Mouse (Mus musculus) heart, embryonic 11.5 days (tissue): ENCODE data around the gene Tcl1b3. TPM values are rescaled to one million over a fixed set of nuclear protein-coding genes. Genes with fewer than 3 reads are reported as not detected.
"Not testable (repeated sequence)": the region's sequence is repeated elsewhere in the genome, so short reads cannot be mapped to it uniquely, and the experiment has no call there.

Experiments
- ATAC-seq: fragments of 200-750 bp; cut with Nextera tagmentation; replicated peaks from 2 replicates; pipeline ENCODE4 v1.8.0; 2017; ENCODE audit warnings: moderate library complexity; ENCODE audit not compliant: insufficient number of reproducible peaks, low FRiP score, low TSS enrichment
- H3K27ac ChIP-seq: fragments of 300-500 bp; sonication (generic); 2 replicates; pipeline ENCODE4 v1.5.1; 2014; ENCODE audit warnings: mild to moderate bottlenecking, low read depth, low read length
- H3K27me3 ChIP-seq: fragments of 300-500 bp; sonication (generic); 2 replicates; pipeline ENCODE4 v1.6.1; 2014; ENCODE audit warnings: mild to moderate bottlenecking, low read length, mixed read lengths; ENCODE audit not compliant: control insufficient read depth, insufficient read depth
- H3K36me3 ChIP-seq: fragments of 300-500 bp; sonication (generic); 2 replicates; pipeline ENCODE4 v1.6.1; 2014; ENCODE audit warnings: mild to moderate bottlenecking, low read length, moderate library complexity, mixed read lengths; ENCODE audit not compliant: control insufficient read depth, insufficient read depth
- H3K4me1 ChIP-seq: fragments of 300-500 bp; sonication (generic); 2 replicates; pipeline ENCODE4 v1.6.1; 2014; ENCODE audit warnings: low read length; ENCODE audit not compliant: control insufficient read depth, insufficient read depth
- H3K4me2 ChIP-seq: fragments of 300-500 bp; sonication (generic); 2 replicates; pipeline ENCODE4 v1.6.1; 2014; ENCODE audit warnings: mild to moderate bottlenecking, moderate library complexity
- H3K4me3 ChIP-seq: fragments of 300-500 bp; sonication (generic); 2 replicates; pipeline ENCODE4 v1.5.1; 2014; ENCODE audit warnings: low read depth, low read length
- H3K9ac ChIP-seq: fragments of 300-500 bp; sonication (generic); 2 replicates; pipeline ENCODE4 v1.6.1; 2014; ENCODE audit warnings: mild to moderate bottlenecking, low read depth, low read length, moderate library complexity
- H3K9me3 ChIP-seq: fragments of 300-500 bp; sonication (generic); replicated peaks from 2 replicates; pipeline ENCODE4 v1.6.1; 2016; ENCODE audit warnings: low read length; ENCODE audit not compliant: control insufficient read depth
- WGBS: fragments of 180-500 bp; shearing (Covaris S2); extraction: QIAGEN DNeasy Blood & Tissue Kit; methylation state at CpG from one replicate; pipeline ENCODE4 v1.1.7; 2014; ENCODE audit not compliant: insufficient replicate concordance; 5-methylcytosine and 5-hydroxymethylcytosine counted together
- polyA plus RNA-seq: library from polyadenylated mRNA; unstranded; fragments of >200 nt; fragmentation: Nextera tagmentation; extraction: Ambion mirVana; gene quantifications from 2 replicates; pipeline ENCODE4 v1.2.1, GENCODE M21; 2014

The Tcl1b3 gene
- polyA plus RNA-seq, 1 experiment from 2014 or later, result not detected

DNA sequence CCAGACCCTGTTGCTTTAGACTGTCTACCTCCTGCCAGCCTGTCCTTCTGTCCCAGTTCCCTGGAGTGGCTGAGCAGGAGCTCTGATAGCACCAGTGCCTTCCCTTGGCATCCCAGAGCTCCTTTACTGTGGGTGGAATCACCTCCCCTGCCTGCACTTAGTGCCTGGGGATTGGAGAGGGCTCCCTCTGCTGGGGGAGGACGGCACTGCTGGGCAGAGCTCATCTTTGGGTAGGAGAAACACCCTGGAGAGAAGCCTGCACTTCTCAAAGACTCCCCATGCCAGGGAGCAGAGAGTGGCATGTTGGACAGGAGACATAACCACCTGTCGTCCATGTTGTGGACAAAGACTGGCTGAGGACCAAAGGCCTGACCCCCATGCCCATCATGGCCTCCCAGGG is 16.5 kb upstream of the Tcl1b3 start:
- not testable (repeated sequence) for ATAC-seq, H3K4me2 ChIP-seq, H3K9ac ChIP-seq, H3K9me3 ChIP-seq, H3K36me3 ChIP-seq, H3K27ac ChIP-seq, H3K4me3 ChIP-seq, H3K4me1 ChIP-seq, H3K27me3 ChIP-seq
- WGBS, result 20% methylated on average over 2 of the region's 2 CpGs

GRCm38 (mm10) chr12:105176044-105176443 is 14.8 kb upstream of the Tcl1b3 start, which contains the start of gene Tcl1b5:
Tcl1b5 (plus strand) TSS chr12:105176344.
- 55% methylated on average over 3 of the region's 3 CpGs for WGBS
- not testable (repeated sequence) for H3K4me2 ChIP-seq, H3K27me3 ChIP-seq, H3K36me3 ChIP-seq, H3K27ac ChIP-seq, H3K4me1 ChIP-seq, ATAC-seq, H3K4me3 ChIP-seq, H3K9me3 ChIP-seq, H3K9ac ChIP-seq

GRCm38 (mm10) chr12:105181040-105181644 is 9.7 kb upstream of the Tcl1b3 start:
- not testable (repeated sequence) for H3K36me3 ChIP-seq, H3K9me3 ChIP-seq, H3K9ac ChIP-seq, H3K4me3 ChIP-seq, ATAC-seq, H3K27me3 ChIP-seq, H3K4me1 ChIP-seq, H3K27ac ChIP-seq, H3K4me2 ChIP-seq
- 72% methylated on average over 4 of the region's 4 CpGs for WGBS

DNA sequence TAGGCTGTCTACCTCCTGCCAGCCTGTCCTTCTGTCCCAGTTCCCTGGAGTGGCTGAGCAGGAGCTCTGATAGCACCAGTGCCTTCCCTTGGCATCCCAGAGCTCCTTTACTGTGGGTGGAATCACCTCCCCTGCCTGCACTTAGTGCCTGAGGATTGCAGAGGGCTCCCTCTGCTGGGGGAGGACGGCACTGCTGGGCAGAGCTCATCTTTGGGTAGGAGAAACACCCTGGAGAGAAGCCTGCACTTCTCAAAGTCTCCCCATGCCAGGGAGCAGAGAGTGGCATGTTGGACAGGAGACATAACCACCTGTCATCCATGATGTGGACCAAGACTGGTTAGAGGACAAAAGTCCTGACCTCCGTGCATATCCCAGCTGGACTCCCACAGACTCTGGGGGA is 1.9 kb upstream of the Tcl1b3 start:
- H3K27ac ChIP-seq, H3K27me3 ChIP-seq, H3K4me3 ChIP-seq, H3K9ac ChIP-seq, H3K4me2 ChIP-seq, ATAC-seq, H3K4me1 ChIP-seq, H3K9me3 ChIP-seq, H3K36me3 ChIP-seq: not testable (repeated sequence)
- 34% methylated on average over 2 of the region's 2 CpGs for WGBS

- H3K4me2 ChIP-seq, H3K9ac ChIP-seq, H3K27ac ChIP-seq, H3K36me3 ChIP-seq, H3K9me3 ChIP-seq, ATAC-seq, H3K4me1 ChIP-seq, H3K27me3 ChIP-seq, H3K4me3 ChIP-seq: not testable (repeated sequence)
- 51% methylated on average over 7 of the region's 7 CpGs for WGBS
Measured at GRCm38 (mm10) chr12:105199684-105200497, 9.0 kb downstream of the Tcl1b3 start.

GRCm38 (mm10) chr12:105201657-105202056 is 10.8 kb downstream of the Tcl1b3 start, which contains the start of gene Tcl1b4:
Tcl1b4 (plus strand) TSS chr12:105201957.
- ATAC-seq, H3K9me3 ChIP-seq, H3K4me2 ChIP-seq, H3K27me3 ChIP-seq, H3K4me3 ChIP-seq, H3K4me1 ChIP-seq, H3K9ac ChIP-seq, H3K27ac ChIP-seq, H3K36me3 ChIP-seq: not testable (repeated sequence)
- 77% methylated on average over 1 of the region's 1 CpGs for WGBS

DNA sequence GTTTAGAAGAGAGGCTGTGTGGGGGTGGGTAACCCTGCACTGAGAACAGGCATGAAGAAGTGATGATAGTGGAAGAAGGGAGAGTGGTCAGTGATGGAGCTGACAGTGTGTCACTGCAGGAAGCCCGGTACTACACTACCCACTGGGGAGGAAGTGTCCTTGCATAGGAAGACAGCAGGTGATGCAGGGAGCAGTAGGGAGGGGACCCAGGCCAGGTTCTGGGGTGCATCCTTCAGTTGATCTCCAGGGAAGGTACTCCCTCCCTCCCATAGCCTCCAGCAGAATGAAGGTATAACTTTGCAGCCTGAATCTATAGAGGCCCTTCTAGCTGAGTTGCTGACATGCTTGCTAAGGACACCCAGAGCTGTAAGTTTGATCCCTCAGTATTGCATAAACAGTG is 16.2 kb downstream of the Tcl1b3 start:
- H3K4me1 ChIP-seq, result no peaks in the 10 kb centered on the region
- no peaks in the 10 kb centered on the region for H3K36me3 ChIP-seq
- WGBS, result 48% methylated on average over 1 of the region's 1 CpGs
- H3K27ac ChIP-seq, result no peak overlapping the region
- no peaks in the 10 kb centered on the region for H3K9me3 ChIP-seq
- H3K4me3 ChIP-seq, result no peak overlapping the region
- no peak overlapping the region for H3K4me2 ChIP-seq
- ATAC-seq, result no peak
- H3K27me3 ChIP-seq, result no peaks in the 10 kb centered on the region
- H3K9ac ChIP-seq, result no peak overlapping the region

- no peak overlapping the region for H3K9ac ChIP-seq
- H3K36me3 ChIP-seq, result no peaks in the 10 kb centered on the region
- WGBS, result 90% methylated on average over 1 of the region's 1 CpGs
- ATAC-seq, result no peak
- H3K4me1 ChIP-seq, result no peaks in the 10 kb centered on the region
- H3K4me2 ChIP-seq, result no peak overlapping the region
- no peak overlapping the region for H3K4me3 ChIP-seq
- no peak overlapping the region for H3K27ac ChIP-seq
- no peaks in the 10 kb centered on the region for H3K27me3 ChIP-seq
- H3K9me3 ChIP-seq, result no peaks in the 10 kb centered on the region
Measured at GRCm38 (mm10) chr12:105208441-105208840, 17.6 kb downstream of the Tcl1b3 start.

GRCm38 (mm10) chr12:105209231-105209630 is 18.4 kb downstream of the Tcl1b3 start:
- Histone ChIP-seq H3K27ac (no peak overlapping the region), H3K4me3 (no peak overlapping the region), H3K4me2 (no peak overlapping the region), H3K4me1 (no peaks in the 10 kb centered on the region), H3K9ac (no peak overlapping the region), H3K9me3 (no peaks in the 10 kb centered on the region), H3K27me3 (no peaks in the 10 kb centered on the region), H3K36me3 (no peaks in the 10 kb centered on the region)
- ATAC-seq, result no peak
- WGBS, result 90% methylated on average over 7 of the region's 7 CpGs
